Mouse (Mus musculus) lung, postnatal 0 days (tissue): ENCODE measurements at regions not wholly inside any gene's neighbourhood (a gene's known extent, or its start where the extent isn't known, plus 50 kb on each side); places are given as distances from the start of the nearest gene placed in this dataset.
"Not testable (repeated sequence)": the region's sequence is repeated elsewhere in the genome, so short reads cannot be mapped to it uniquely, and the experiment has no call there.

ENCODE experiments used
- ATAC-seq: fragments of 200-750 bp; cut with Nextera tagmentation; 2 replicates; pipeline ENCODE4 v1.8.0; 2017; ENCODE audit warnings: moderate library complexity
- DNase-seq: peaks from one replicate; pipeline ENCODE4 v3.0.0-alpha.2; 2016; ENCODE audit warnings: low spot score
- H3K27ac ChIP-seq: fragments of 300-500 bp; sonication (generic); 2 replicates; pipeline ENCODE4 v1.5.1; 2014; ENCODE audit warnings: antibody characterized with exemption, mild to moderate bottlenecking, low read length, mixed read lengths
- H3K27me3 ChIP-seq: fragments of 300-500 bp; sonication (generic); replicated peaks from 2 replicates; pipeline ENCODE4 v1.6.1; 2014; ENCODE audit warnings: low read length, mixed read lengths; ENCODE audit not compliant: insufficient read depth
- H3K36me3 ChIP-seq: fragments of 300-500 bp; sonication (generic); 2 replicates; pipeline ENCODE4 v1.6.1; 2014; ENCODE audit warnings: low read length, mixed read lengths; ENCODE audit not compliant: insufficient read depth
- H3K4me1 ChIP-seq: fragments of 300-500 bp; sonication (generic); 2 replicates; pipeline ENCODE4 v1.6.1; 2014; ENCODE audit warnings: antibody characterized with exemption, low read depth, low read length, mixed read lengths; ENCODE audit not compliant: insufficient read depth
- H3K4me2 ChIP-seq: fragments of 300-500 bp; sonication (generic); replicated peaks from 2 replicates; pipeline ENCODE4 v1.6.1; 2014; ENCODE audit warnings: low read depth, mild to moderate bottlenecking, low read length, moderate library complexity, mixed read lengths
- H3K4me3 ChIP-seq: fragments of 300-500 bp; sonication (generic); 2 replicates; pipeline ENCODE4 v1.5.1; 2014; ENCODE audit warnings: low read depth, low read length
- H3K9ac ChIP-seq: fragments of 300-500 bp; sonication (generic); replicated peaks from 2 replicates; pipeline ENCODE4 v1.6.1; 2014; ENCODE audit warnings: low read depth, mild to moderate bottlenecking
- H3K9me3 ChIP-seq: fragments of 300-500 bp; sonication (generic); 2 replicates; pipeline ENCODE4 v1.6.1; 2016; ENCODE audit warnings: low read length, mixed read lengths
- CTCF ChIP-seq: IDR thresholded peaks from 2 replicates; pipeline ENCODE4 v1.5.1; 2016; ENCODE audit warnings: antibody characterized with exemption, mild to moderate bottlenecking
- EP300 ChIP-seq: IDR thresholded peaks from 2 replicates; pipeline ENCODE4 v1.6.1; 2016; ENCODE audit warnings: antibody characterized with exemption, mild to moderate bottlenecking, control low read depth
- WGBS: fragments of 180-500 bp; shearing (Covaris S2); extraction: QIAGEN DNeasy Blood & Tissue Kit; methylation state at CpG from one replicate; pipeline ENCODE4 v1.1.7; 2014; 5-methylcytosine and 5-hydroxymethylcytosine counted together

GRCm38 (mm10) chr17:49359212-49359611 is 69.0 kb upstream of the Mocs1 start:
- no peak overlapping the region for H3K4me3 ChIP-seq
- no peaks in the 10 kb centered on the region for H3K36me3 ChIP-seq
- H3K4me2 ChIP-seq, result no peak overlapping the region
- DNase-seq (no peak), ATAC-seq (no peak)
- TF ChIP-seq CTCF (peak; percentile 36), EP300 (no peak)
- no peak overlapping the region for H3K9ac ChIP-seq
- H3K9me3 ChIP-seq, result no peaks in the 10 kb centered on the region
- no peak overlapping the region for H3K27ac ChIP-seq
- H3K4me1 ChIP-seq, result no peaks in the 10 kb centered on the region
- no peaks in the 10 kb centered on the region for H3K27me3 ChIP-seq

- WGBS, result 53% methylated on average over 6 of the region's 6 CpGs
- H3K4me3 ChIP-seq, H3K9ac ChIP-seq, H3K4me2 ChIP-seq, H3K36me3 ChIP-seq, ATAC-seq, DNase-seq, H3K9me3 ChIP-seq, H3K27me3 ChIP-seq, H3K4me1 ChIP-seq, H3K27ac ChIP-seq: not testable (repeated sequence)
Observed at GRCm38 (mm10) chr17:49360251-49360650, 67.9 kb upstream of the Mocs1 start.

DNA sequence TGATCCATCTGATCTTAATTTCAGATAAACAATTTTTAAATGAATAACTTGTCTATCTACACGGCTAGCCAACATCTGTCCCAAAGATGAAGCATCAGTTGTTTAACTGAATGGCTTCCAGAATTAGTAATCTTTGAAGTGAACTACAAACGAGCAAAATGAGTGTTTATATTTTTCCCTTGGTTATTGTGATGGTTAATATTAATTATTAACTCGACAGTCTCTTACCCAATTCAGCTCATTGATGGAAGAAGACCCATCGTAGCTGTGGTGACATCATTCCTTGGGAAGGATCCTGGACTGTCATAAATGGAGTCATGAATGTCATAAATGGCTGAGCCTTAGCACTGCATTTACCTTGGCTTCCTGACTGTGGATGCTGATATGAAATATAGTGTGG is 60.4 kb upstream of the Mocs1 start:
- Histone ChIP-seq H3K9ac (no peak overlapping the region), H3K36me3 (no peaks in the 10 kb centered on the region), H3K4me1 (no peaks in the 10 kb centered on the region), H3K4me3 (no peak overlapping the region), H3K4me2 (no peak overlapping the region), H3K27me3 (no peaks in the 10 kb centered on the region), H3K9me3 (no peaks in the 10 kb centered on the region), H3K27ac (no peak overlapping the region)
- TF ChIP-seq EP300 (no peak), CTCF (no peak)
- WGBS, result 55% methylated on average over 4 of the region's 4 CpGs
- no peak for DNase-seq
- ATAC-seq, result no peak

DNA sequence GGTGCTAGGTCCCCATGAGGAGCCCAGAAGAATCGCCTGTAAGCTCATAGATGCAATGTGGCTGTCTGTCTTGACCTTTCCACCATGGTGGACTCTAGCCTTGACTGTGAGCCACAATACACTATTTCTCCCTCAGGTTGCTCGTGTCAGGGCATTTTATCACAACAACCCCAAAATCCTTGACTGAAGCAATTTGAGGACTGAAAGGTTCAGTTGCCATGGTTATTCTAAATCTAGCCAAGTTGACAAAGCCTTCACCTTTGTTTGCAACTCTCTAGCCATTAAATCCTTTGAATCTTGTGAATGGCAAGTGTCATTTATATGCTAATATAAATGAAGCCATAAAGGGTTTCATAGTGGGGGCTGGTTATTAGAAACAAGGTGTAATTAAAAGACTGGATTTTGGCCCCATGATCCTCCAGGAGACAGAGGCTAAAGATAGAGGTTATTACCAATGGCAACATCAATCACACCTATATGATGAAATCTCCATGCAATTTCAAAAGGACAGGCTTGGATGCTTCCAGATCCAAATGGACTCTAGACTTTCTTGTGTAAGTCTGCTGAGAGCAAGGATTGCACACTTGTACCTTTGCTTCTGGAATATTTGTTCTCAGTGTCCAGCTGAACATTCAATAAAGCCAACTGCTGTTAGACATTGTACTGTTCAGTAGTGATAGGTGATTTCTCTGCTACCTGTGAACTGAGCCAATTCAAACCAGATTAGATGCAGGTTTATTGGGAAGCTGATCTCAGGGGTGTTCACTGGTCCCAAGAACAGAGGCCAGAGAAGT is 59.5 kb upstream of the Mocs1 start:
- no peak overlapping the region for H3K4me3 ChIP-seq
- WGBS, result 71% methylated on average over 2 of the region's 2 CpGs
- no peaks in the 10 kb centered on the region for H3K27me3 ChIP-seq
- DNase-seq (no peak), ATAC-seq (no peak)
- no peak overlapping the region for H3K9ac ChIP-seq
- H3K4me2 ChIP-seq, result no peak overlapping the region
- no peak overlapping the region for H3K27ac ChIP-seq
- TF ChIP-seq CTCF, result no peak
- TF ChIP-seq EP300, result no peak
- no peaks in the 10 kb centered on the region for H3K36me3 ChIP-seq
- H3K9me3 ChIP-seq, result no peaks in the 10 kb centered on the region
- H3K4me1 ChIP-seq, result no peaks in the 10 kb centered on the region

DNA sequence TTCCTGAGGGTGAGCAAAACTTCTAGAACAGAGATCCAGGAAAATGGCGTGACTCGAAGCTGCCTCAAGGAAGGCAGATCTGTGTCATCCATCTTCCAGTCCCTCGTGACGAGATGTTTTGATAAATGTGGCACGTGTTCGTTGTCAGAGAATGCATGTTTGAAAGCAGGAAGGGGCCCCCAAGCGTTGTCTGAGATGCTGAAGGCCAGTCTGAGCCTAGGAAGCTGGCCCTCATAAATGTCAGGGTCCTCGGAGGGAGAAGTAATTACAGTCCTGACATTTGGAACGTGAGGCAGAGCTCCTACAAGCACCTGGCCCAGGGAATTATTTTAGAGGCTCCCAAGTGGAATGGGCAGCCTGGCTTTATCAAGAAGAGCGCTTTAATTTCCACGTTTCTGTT is 50.5 kb upstream of the Mocs1 start:
- no peak for ATAC-seq
- 44% methylated on average over 11 of the region's 11 CpGs for WGBS

More for the DNA sequence above, 50.5 kb upstream of the Mocs1 start:
- Histone ChIP-seq H3K9me3 (no peaks in the 10 kb centered on the region), H3K27ac (no peak overlapping the region), H3K4me3 (no peak overlapping the region), H3K36me3 (no peaks in the 10 kb centered on the region), H3K4me1 (no peaks in the 10 kb centered on the region), H3K4me2 (no peak overlapping the region), H3K9ac (no peak overlapping the region), H3K27me3 (no peaks in the 10 kb centered on the region)
- TF ChIP-seq EP300 (no peak), CTCF (no peak)
- DNase-seq, result no peak
